Mouse (Mus musculus) liver, embryonic 14.5 days (tissue): ENCODE measurements at regions not wholly inside any gene's neighbourhood (a gene's known extent, or its start where the extent isn't known, plus 50 kb on each side); places are given as distances from the start of the nearest gene placed in this dataset.

Experiments used
- CTCF ChIP-seq: IDR thresholded peaks from 2 replicates; pipeline ENCODE4 v1.5.1; 2016; ENCODE audit warnings: antibody characterized with exemption, low read depth, control low read depth
- EP300 ChIP-seq: IDR thresholded peaks from 2 replicates; pipeline ENCODE4 v1.6.1; 2016; ENCODE audit warnings: antibody characterized with exemption, low read depth

DNA sequence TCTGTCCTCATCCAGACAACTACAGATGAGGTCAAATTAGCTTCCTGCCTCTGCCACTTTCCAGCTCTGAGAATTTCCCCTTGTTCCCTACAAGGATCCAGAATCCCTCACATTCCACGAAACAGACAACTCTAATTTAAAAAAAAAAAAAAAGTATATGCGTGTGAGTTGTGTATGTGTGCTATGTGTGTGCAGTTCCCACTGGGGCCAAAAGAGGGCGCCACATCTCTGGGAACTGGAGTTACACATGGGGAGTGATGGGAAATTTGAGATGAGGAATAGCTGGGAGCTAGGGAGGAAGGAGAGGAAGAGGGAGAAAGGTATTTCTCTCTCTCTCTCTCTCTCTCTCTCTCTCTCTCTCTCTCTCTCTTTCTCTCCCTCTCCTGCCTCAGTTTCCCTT, 240.3 kb upstream of the Srrm4 start:
- no peak for TF ChIP-seq CTCF
- TF ChIP-seq EP300, result no peak
